Comparison of ENCODE assay signal across 18 mouse cellular contexts in genomic region chr8:106637446-106637845, GRCm38 (mm10). TPM values are rescaled to one million over a fixed set of nuclear protein-coding genes. Genes with fewer than 3 reads are reported as not detected.
DNase-seq lines count a peak whose midpoint lies in the region; ATAC-seq and TF ChIP-seq lines count a peak whose summit lies in the region.
"Had no signal": no experiment of that assay in that cellular context is flagged by ENCODE, and none has a peak within 500 bp of the region (broad histone marks: within the 10 kb centered on the region; RNA-seq: fewer than 3 reads in every experiment).

No protein-coding gene starts in this region.

- peak overlapping the region; percentile 1; the same call in 1 of the 2 replicates for H3K27ac ChIP-seq in heart, embryonic 15.5 days
- no peak overlapping the region for H3K27ac ChIP-seq in heart, embryonic 12.5 days (ENCODE audit: poor library complexity, severe bottlenecking)
- peak overlapping the region; percentile 82 for H3K27ac ChIP-seq in lung, embryonic 14.5 days (ENCODE audit: low read depth)
- H3K27ac ChIP-seq in stomach, embryonic 15.5 days = peak overlapping the region; percentile 38; the same call in 1 of the 2 replicates
- H3K27ac ChIP-seq: macrophage; neural tube, embryonic 15.5 days had no signal

- no peak for TF ChIP-seq CTCF in lung, embryonic 14.5 days (IDR thresholded peaks at IDR 0.05; ENCODE audit: low read depth)

- H3K4me3 ChIP-seq in heart, embryonic 15.5 days = no peak overlapping the region
- no peak overlapping the region for H3K4me3 ChIP-seq in heart, embryonic 12.5 days
- H3K4me3 ChIP-seq in lung, embryonic 14.5 days (ENCODE audit: low read depth, low read length) = no peak overlapping the region
- no peak overlapping the region for H3K4me3 ChIP-seq in stomach, embryonic 15.5 days (replicated peaks)
- H3K4me3 ChIP-seq: erythroblast, embryonic 14.5 days; neural tube, embryonic 15.5 days had no signal

- DNase-seq in lung, embryonic 14.5 days = no peak
- DNase-seq in lung, postnatal 25 days (ENCODE audit: low spot score) = no peak
- DNase-seq in R1 (ENCODE audit: low read depth, low spot score) = peak; percentile 69
- DNase-seq in layer of hippocampus, adult 9-11 months = no peak
- DNase-seq: B cell, adult 2 months; cerebellum, adult 11-12 months; heart, postnatal 14 days; retina, postnatal 1 day; thymus, postnatal 4 days had no signal

- no peak for ATAC-seq in heart, embryonic 15.5 days (replicated peaks; ENCODE audit: insufficient number of reproducible peaks, insufficient read depth, low FRiP score, low read depth)
- ATAC-seq in heart, embryonic 12.5 days (ENCODE audit: insufficient number of reproducible peaks, low FRiP score) = no peak
- no peak for ATAC-seq in lung, embryonic 14.5 days (ENCODE audit: insufficient read depth)
- ATAC-seq in stomach, embryonic 15.5 days (ENCODE audit: insufficient read depth, low FRiP score, low read depth) = no peak
- ATAC-seq: activated CD4-positive, CD25-positive, alpha-beta regulatory T cell, adult 4 months; intestine, postnatal 0 days had no signal

- H3K4me1 ChIP-seq in heart, embryonic 15.5 days (replicated peaks) = no peaks in the 10 kb centered on the region
- H3K4me1 ChIP-seq in heart, embryonic 12.5 days (replicated peaks) = peaks cover 3% of the 10 kb centered on the region; the same call in 1 of the 2 replicates
- H3K4me1 ChIP-seq in lung, embryonic 14.5 days (ENCODE audit: insufficient read depth) = peaks cover 11% of the 10 kb centered on the region; the same call in 1 of the 2 replicates
- peaks cover 40% of the 10 kb centered on the region for H3K4me1 ChIP-seq in stomach, embryonic 15.5 days

- no peak overlapping the region for H3K4me2 ChIP-seq in heart, embryonic 15.5 days
- no peak overlapping the region for H3K4me2 ChIP-seq in heart, embryonic 12.5 days
- H3K4me2 ChIP-seq in lung, embryonic 14.5 days = no peak overlapping the region
- H3K4me2 ChIP-seq in stomach, embryonic 15.5 days = no peak overlapping the region
- H3K4me2 ChIP-seq: liver, embryonic 11.5 days; neural tube, embryonic 15.5 days had no signal

- H3K9ac ChIP-seq in heart, embryonic 15.5 days = no peak overlapping the region
- no peak overlapping the region for H3K9ac ChIP-seq in heart, embryonic 12.5 days
- H3K9ac ChIP-seq in lung, embryonic 14.5 days = no peak overlapping the region
- no peak overlapping the region for H3K9ac ChIP-seq in stomach, embryonic 15.5 days
- H3K9ac ChIP-seq: neural tube, embryonic 15.5 days had no signal

- H3K27me3 ChIP-seq in heart, embryonic 15.5 days = no peaks in the 10 kb centered on the region
- peaks cover 4% of the 10 kb centered on the region; the same call in 1 of the 2 replicates for H3K27me3 ChIP-seq in heart, embryonic 12.5 days (replicated peaks)
- H3K27me3 ChIP-seq in lung, embryonic 14.5 days (ENCODE audit: insufficient read depth, low read length) = no peaks in the 10 kb centered on the region
- no peaks in the 10 kb centered on the region for H3K27me3 ChIP-seq in stomach, embryonic 15.5 days (replicated peaks)
- H3K27me3 ChIP-seq: neural tube, embryonic 15.5 days had no signal

- H3K36me3 ChIP-seq in heart, embryonic 15.5 days = no peaks in the 10 kb centered on the region
- H3K36me3 ChIP-seq in heart, embryonic 12.5 days = no peaks in the 10 kb centered on the region
- no peaks in the 10 kb centered on the region for H3K36me3 ChIP-seq in lung, embryonic 14.5 days (ENCODE audit: insufficient read depth)
- H3K36me3 ChIP-seq in stomach, embryonic 15.5 days = no peaks in the 10 kb centered on the region
- H3K36me3 ChIP-seq: neural tube, embryonic 15.5 days had no signal

- WGBS in heart, embryonic 15.5 days = 76% methylated on average over 4 of the region's 4 CpGs
- 84% methylated on average over 4 of the region's 4 CpGs for WGBS in heart, embryonic 12.5 days
- WGBS in lung, embryonic 14.5 days = 69% methylated on average over 4 of the region's 4 CpGs
- 82% methylated on average over 4 of the region's 4 CpGs for WGBS in stomach, embryonic 15.5 days

- no peaks in the 10 kb centered on the region for H3K9me3 ChIP-seq in heart, embryonic 15.5 days (replicated peaks)
- H3K9me3 ChIP-seq in heart, embryonic 12.5 days (replicated peaks) = no peaks in the 10 kb centered on the region
- H3K9me3 ChIP-seq in lung, embryonic 14.5 days (ENCODE audit: low read depth, low read length) = no peaks in the 10 kb centered on the region
- H3K9me3 ChIP-seq in stomach, embryonic 15.5 days = no peaks in the 10 kb centered on the region
- H3K9me3 ChIP-seq: neural tube, embryonic 15.5 days had no signal

RNA-seq across cellular contexts. Expression of gene Cdh1, which starts 34.3 kb away (rescaled TPM):
- 3.6 and 17.4 TPM in 2 replicates for polyA plus RNA-seq in heart, embryonic 15.5 days (2015; fragmentation: Nextera tagmentation; extraction: Ambion mirVana)
- 0.87 and 1.4 TPM in 2 replicates for polyA plus RNA-seq in heart, embryonic 12.5 days (2016; fragmentation: Nextera tagmentation; extraction: Ambion mirVana)
- polyA plus RNA-seq in lung, embryonic 14.5 days (2014; fragmentation: Nextera tagmentation; extraction: Ambion mirVana) = 85.3 and 89.8 TPM in 2 replicates
- polyA plus RNA-seq in stomach, embryonic 15.5 days (2015; fragmentation: Nextera tagmentation; extraction: Ambion mirVana) = 163 and 189 TPM in 2 replicates
- polyA plus RNA-seq: erythroblast, embryonic 14.5 days had no signal

RNA-seq across cellular contexts. Expression of gene Tango6, which starts 45.4 kb away (rescaled TPM):
- 6.7 and 8.6 TPM in 2 replicates for polyA plus RNA-seq in heart, embryonic 15.5 days (2015; fragmentation: Nextera tagmentation; extraction: Ambion mirVana)
- polyA plus RNA-seq in heart, embryonic 12.5 days (2016; fragmentation: Nextera tagmentation; extraction: Ambion mirVana) = 8.9 and 9.1 TPM in 2 replicates
- polyA plus RNA-seq in lung, embryonic 14.5 days (2014; fragmentation: Nextera tagmentation; extraction: Ambion mirVana) = 11.6 and 12.6 TPM in 2 replicates
- 7.8 and 9.5 TPM in 2 replicates for polyA plus RNA-seq in stomach, embryonic 15.5 days (2015; fragmentation: Nextera tagmentation; extraction: Ambion mirVana)
